Mouse (Mus musculus) heart, postnatal 0 days (tissue): Measurements from ENCODE around the gene Olfr15. TPM values are rescaled to one million over a fixed set of nuclear protein-coding genes. Genes with fewer than 3 reads are reported as not detected.

Experiments used
- ATAC-seq: fragments of 200-750 bp; cut with Nextera tagmentation; 2 replicates; pipeline ENCODE4 v1.8.0; 2017; ENCODE audit warnings: low read depth, moderate number of reproducible peaks, moderate library complexity; ENCODE audit not compliant: insufficient read depth
- DNase-seq: peaks from one replicate; pipeline ENCODE4 v3.0.0-alpha.2; 2016; ENCODE audit warnings: low spot score
- H3K27ac ChIP-seq: fragments of 300-500 bp; sonication (generic); 2 replicates; pipeline ENCODE4 v1.5.1; 2014; ENCODE audit warnings: low read depth, mild to moderate bottlenecking
- H3K27me3 ChIP-seq: fragments of 300-500 bp; sonication (generic); 2 replicates; pipeline ENCODE4 v1.6.1; 2014; ENCODE audit warnings: low read length, mixed read lengths; ENCODE audit not compliant: control insufficient read depth, insufficient read depth
- H3K36me3 ChIP-seq: fragments of 300-500 bp; sonication (generic); replicated peaks from 2 replicates; pipeline ENCODE4 v1.6.1; 2014; ENCODE audit warnings: low read length, mixed read lengths; ENCODE audit not compliant: control insufficient read depth, insufficient read depth
- H3K4me1 ChIP-seq: fragments of 300-500 bp; sonication (generic); 2 replicates; pipeline ENCODE4 v1.6.1; 2014; ENCODE audit warnings: antibody characterized with exemption; ENCODE audit not compliant: control insufficient read depth, insufficient read depth
- H3K4me2 ChIP-seq: fragments of 300-500 bp; sonication (generic); 2 replicates; pipeline ENCODE4 v1.6.1; 2014; ENCODE audit warnings: low read depth, mild to moderate bottlenecking, low read length, moderate library complexity
- H3K4me3 ChIP-seq: fragments of 300-500 bp; sonication (generic); 2 replicates; pipeline ENCODE4 v1.5.1; 2014; ENCODE audit warnings: low read depth, low read length
- H3K9ac ChIP-seq: fragments of 300-500 bp; sonication (generic); replicated peaks from 2 replicates; pipeline ENCODE4 v1.6.1; 2014; ENCODE audit warnings: low read depth, low read length, mixed read lengths
- H3K9me3 ChIP-seq: fragments of 300-500 bp; sonication (generic); replicated peaks from 2 replicates; pipeline ENCODE4 v1.6.1; 2016; ENCODE audit warnings: low read length; ENCODE audit not compliant: control insufficient read depth
- CTCF ChIP-seq: IDR thresholded peaks from 2 replicates; pipeline ENCODE4 v1.5.1; 2016; ENCODE audit warnings: antibody characterized with exemption, control low read depth, low read depth
- EP300 ChIP-seq: IDR thresholded peaks from 2 replicates; pipeline ENCODE4 v1.6.1; 2016; ENCODE audit warnings: antibody characterized with exemption, low read depth
- WGBS: fragments of 180-500 bp; shearing (Covaris S2); extraction: QIAGEN DNeasy Blood & Tissue Kit; methylation state at CpG from one replicate; pipeline ENCODE4 v1.1.7; 2014; 5-methylcytosine and 5-hydroxymethylcytosine counted together
- polyA plus RNA-seq: library from polyadenylated mRNA; unstranded; fragments of >200 nt; fragmentation: Nextera tagmentation; extraction: Ambion mirVana; gene quantifications from 2 replicates; pipeline ENCODE4 v1.2.1, GENCODE M21; 2015
- total RNA-seq: library from RNA; depleted of rRNA; stranded (reverse); fragments of >200 nt; gene quantifications from 2 replicates; pipeline ENCODE4 v1.2.3, GENCODE M21; 2014; ENCODE audit warnings: low replicate concordance

Olfr15 gene
- total and polyA plus RNA-seq, 2 experiments from 2014 or later, result not detected

GRCm38 (mm10) chr16:3828021-3828420, 2.7 kb upstream of the Olfr15 start:
- no peak for TF ChIP-seq EP300
- no peak for TF ChIP-seq CTCF
- Histone ChIP-seq H3K27me3 (no peaks in the 10 kb centered on the region), H3K36me3 (no peaks in the 10 kb centered on the region), H3K4me1 (no peaks in the 10 kb centered on the region), H3K4me2 (no peak overlapping the region), H3K9me3 (peaks cover 3% of the 10 kb centered on the region; the same call in 1 of the 2 replicates), H3K27ac (no peak overlapping the region), H3K9ac (no peak overlapping the region), H3K4me3 (no peak overlapping the region)
- 51% methylated on average over 3 of the region's 3 CpGs for WGBS
- no peak for DNase-seq
- no peak for ATAC-seq

GRCm38 (mm10) chr16:3829727-3830126, 951 bp upstream of the Olfr15 start:
- Histone ChIP-seq H3K9ac (no peak overlapping the region), H3K27ac (no peak overlapping the region), H3K4me1 (no peaks in the 10 kb centered on the region), H3K36me3 (no peaks in the 10 kb centered on the region), H3K27me3 (no peaks in the 10 kb centered on the region), H3K4me3 (no peak overlapping the region), H3K9me3 (peaks cover 3% of the 10 kb centered on the region; the same call in 1 of the 2 replicates), H3K4me2 (no peak overlapping the region)
- TF ChIP-seq EP300 (no peak), CTCF (no peak)
- DNase-seq (no peak), ATAC-seq (no peak)
- WGBS, result 72% methylated on average over 2 of the region's 2 CpGs

GRCm38 (mm10) chr16:3835461-3835860, 4.8 kb downstream of the Olfr15 start:
- no peaks in the 10 kb centered on the region for H3K36me3 ChIP-seq
- no peaks in the 10 kb centered on the region for H3K9me3 ChIP-seq
- ATAC-seq (no peak), DNase-seq (no peak)
- H3K27ac ChIP-seq, result no peak overlapping the region
- no peaks in the 10 kb centered on the region; the same call in 1 of the 2 replicates for H3K27me3 ChIP-seq
- WGBS, result 75% methylated on average over 2 of the region's 2 CpGs
- TF ChIP-seq EP300, result no peak
- TF ChIP-seq CTCF, result no peak
- H3K4me3 ChIP-seq, result no peak overlapping the region
- no peak overlapping the region for H3K9ac ChIP-seq
- H3K4me1 ChIP-seq, result no peaks in the 10 kb centered on the region
- no peak overlapping the region for H3K4me2 ChIP-seq

- no peaks in the 10 kb centered on the region for H3K4me1 ChIP-seq
- 38% methylated on average over 17 of the region's 17 CpGs for WGBS
- H3K27ac ChIP-seq, result no peak overlapping the region
- no peaks in the 10 kb centered on the region; the same call in 1 of the 2 replicates for H3K27me3 ChIP-seq
- no peak overlapping the region for H3K9ac ChIP-seq
- no peak overlapping the region for H3K4me2 ChIP-seq
- no peak overlapping the region for H3K4me3 ChIP-seq
- ATAC-seq, result no peak; the same call in 1 of the 2 replicates
- no peaks in the 10 kb centered on the region for H3K9me3 ChIP-seq
- DNase-seq, result peak; percentile 59
- TF ChIP-seq CTCF, result peak; percentile 73
- no peak for TF ChIP-seq EP300
- no peaks in the 10 kb centered on the region for H3K36me3 ChIP-seq
These were observed 8.6 kb downstream of the Olfr15 start for GRCm38 (mm10) chr16:3839157-3839885.

- no peak overlapping the region for H3K27ac ChIP-seq
- no peak overlapping the region for H3K4me2 ChIP-seq
- WGBS, result 25% methylated on average over 4 of the region's 4 CpGs
- H3K9me3 ChIP-seq, result no peaks in the 10 kb centered on the region
- no peak overlapping the region for H3K9ac ChIP-seq
- TF ChIP-seq CTCF (no peak), EP300 (no peak)
- no peaks in the 10 kb centered on the region for H3K36me3 ChIP-seq
- H3K27me3 ChIP-seq, result no peaks in the 10 kb centered on the region; the same call in 1 of the 2 replicates
- no peak for ATAC-seq
- DNase-seq, result no peak
- H3K4me3 ChIP-seq, result no peak overlapping the region
- peaks cover 6% of the 10 kb centered on the region; the same call in 1 of the 2 replicates for H3K4me1 ChIP-seq
These were observed 12.3 kb downstream of the Olfr15 start for GRCm38 (mm10) chr16:3842989-3843388.
